Mouse (Mus musculus): ENCODE measurements at regions not wholly inside any gene's neighbourhood (a gene's known extent, or its start where the extent isn't known, plus 50 kb on each side); places are given as distances from the start of the nearest gene placed in this dataset.

- no peak for DNase-seq (ENCODE audit: low spot score in 2 of 2)
Measured at GRCm38 (mm10) chrX:108608446-108608845, 56.2 kb downstream of the Gm379 start.

GRCm38 (mm10) chrX:108599906-108600468 is 64.7 kb downstream of the Gm379 start:
- DNase-seq (ENCODE audit: low spot score in 2 of 2): no peak

DNA sequence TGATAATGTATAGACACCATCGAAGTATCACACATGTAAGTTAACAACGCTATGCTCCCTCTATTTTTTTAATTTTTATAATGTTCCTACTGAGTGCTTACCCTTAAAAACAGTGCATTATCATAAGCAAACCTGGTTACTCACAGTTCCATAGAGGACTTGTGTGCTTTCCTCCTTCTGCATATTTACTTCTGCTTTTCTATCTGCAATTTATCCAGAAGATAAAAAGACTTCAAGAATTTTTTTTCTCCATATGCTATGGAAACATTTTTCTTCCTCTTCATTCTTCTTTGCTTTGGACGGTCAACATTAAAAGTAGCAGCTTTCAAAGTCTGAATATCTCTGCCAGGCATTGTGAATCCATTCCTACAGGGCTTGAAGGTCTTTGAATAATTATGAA is 102.7 kb downstream of the Gm379 start:
- no peak for DNase-seq (ENCODE audit: low spot score in 2 of 2)

GRCm38 (mm10) chrX:108543149-108543548 is 121.5 kb downstream of the Gm379 start:
- DNase-seq (ENCODE audit: low spot score in 2 of 2): no peak

GRCm38 (mm10) chrX:108541410-108541809 is 123.3 kb downstream of the Gm379 start:
- DNase-seq (ENCODE audit: low spot score in 2 of 2): no peak

- peak in 1 of 2 experiments; percentile 3 for DNase-seq (ENCODE audit: low spot score in 2 of 2)
Measured at GRCm38 (mm10) chrX:108536995-108537394, 127.7 kb downstream of the Gm379 start.

Data from urinary bladder, adult 18-20 months (tissue).